ENCODE assay signal across 10 mouse cellular contexts in the genomic region with DNA sequence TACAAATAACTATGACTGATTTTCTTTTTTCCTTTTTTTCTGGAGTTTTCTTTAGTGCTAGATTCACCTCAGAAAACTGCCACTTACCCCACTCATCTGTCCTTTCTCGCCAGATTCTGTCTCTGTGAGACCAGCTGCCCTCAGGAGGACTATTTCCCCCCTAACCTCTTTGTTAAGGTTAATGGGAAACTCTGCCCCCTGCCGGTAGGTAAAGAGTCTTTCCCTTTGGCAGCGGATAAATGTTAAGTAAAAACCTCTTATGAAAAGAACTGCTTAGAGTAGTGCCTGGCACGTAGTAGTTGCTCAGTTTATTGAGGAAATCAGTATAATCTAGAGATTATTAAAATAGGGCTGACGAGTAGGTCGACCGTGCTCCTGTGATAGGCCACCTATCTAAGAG. TPM values are rescaled to one million over a fixed set of nuclear protein-coding genes. Genes with fewer than 3 reads are reported as not detected.
DNase-seq lines count a peak whose midpoint lies in the region; ATAC-seq and TF ChIP-seq lines count a peak whose summit lies in the region.
"Had no signal": no experiment of that assay in that cellular context is flagged by ENCODE, and none has a peak within 500 bp of the region (broad histone marks: within the 10 kb centered on the region; RNA-seq: fewer than 3 reads in every experiment).

No protein-coding gene starts in this region.

- 0 out of 2 replicates have a peak, but pooled peaks have one; percentile 27 for TF ChIP-seq CTCF in kidney, adult 2 months (conservative IDR thresholded peaks at IDR 0.05; ENCODE audit: insufficient read depth, insufficient read length, low read depth, low read length)
- TF ChIP-seq CTCF in E14TG2a.4 (conservative IDR thresholded peaks at IDR 0.05; ENCODE audit: low read length): peak; percentile 77

- H3K9me3 ChIP-seq in E14TG2a.4 (ENCODE audit: low read length): no peaks in the 10 kb centered on the region
- no peaks in the 10 kb centered on the region for H3K9me3 ChIP-seq in embryonic facial prominence, embryonic 10.5 days
- H3K9me3 ChIP-seq: liver, embryonic 15.5 days; neural tube, embryonic 13.5 days had no signal

- H3K4me1 ChIP-seq in kidney, adult 2 months (ENCODE audit: control insufficient read depth, insufficient read depth, low read length): peaks cover 4% of the 10 kb centered on the region; the same call in 1 of the 2 replicates
- peaks cover 86% of the 10 kb centered on the region for H3K4me1 ChIP-seq in E14TG2a.4 (replicated peaks; ENCODE audit: low read depth, low read length)
- peaks cover 39% of the 10 kb centered on the region for H3K4me1 ChIP-seq in embryonic facial prominence, embryonic 10.5 days

- H3K4me3 ChIP-seq in kidney, adult 2 months (ENCODE audit: insufficient read depth, low read depth, low read length): no peak overlapping the region
- H3K4me3 ChIP-seq in E14TG2a.4 (replicated peaks; ENCODE audit: low read length): no peak overlapping the region
- no peak overlapping the region for H3K4me3 ChIP-seq in embryonic facial prominence, embryonic 10.5 days
- H3K4me3 ChIP-seq: liver, embryonic 15.5 days; neural tube, embryonic 13.5 days had no signal

- DNase-seq in kidney, adult 2 months: peak; percentile 32
- DNase-seq in kidney, postnatal 14 days: no peak
- peak; percentile 71 for DNase-seq in A20 (ENCODE audit: low read depth, low spot score)
- peak; percentile 43 for DNase-seq in embryonic facial prominence, embryonic 10.5 days (ENCODE audit: low spot score)
- DNase-seq in left cerebral cortex, postnatal 14 days (ENCODE audit: low spot score in 2 of 2): no peak

- no peak for TF ChIP-seq POLR2A in kidney, adult 2 months (IDR thresholded peaks at IDR 0.05; ENCODE audit: low read depth, low read length)

- H3K36me3 ChIP-seq in kidney, adult 2 months (ENCODE audit: control insufficient read depth, insufficient read depth, low read length): 0 out of 2 replicates have a peak, but pooled peaks cover 1% of the 10 kb centered on the region
- peaks cover 53% of the 10 kb centered on the region for H3K36me3 ChIP-seq in E14TG2a.4 (ENCODE audit: insufficient read depth, low read length)
- H3K36me3 ChIP-seq in embryonic facial prominence, embryonic 10.5 days (replicated peaks): peaks cover 64% of the 10 kb centered on the region

- intact Hi-C loops in left cerebral cortex, postnatal 14 days (cut with DNase I): no loop called here

- no peaks in the 10 kb centered on the region for H3K27me3 ChIP-seq in kidney, adult 2 months (replicated peaks; ENCODE audit: control insufficient read depth, insufficient read depth, low read length)
- no peaks in the 10 kb centered on the region for H3K27me3 ChIP-seq in E14TG2a.4 (ENCODE audit: insufficient read depth, low read length)
- no peaks in the 10 kb centered on the region for H3K27me3 ChIP-seq in embryonic facial prominence, embryonic 10.5 days (replicated peaks; ENCODE audit: low read depth, poor library complexity, severe bottlenecking)
- H3K27me3 ChIP-seq: liver, embryonic 15.5 days; neural tube, embryonic 13.5 days had no signal

- 62% methylated on average over 7 of the region's 7 CpGs for WGBS in kidney, adult 2 months
- WGBS in embryonic facial prominence, embryonic 10.5 days: 55% methylated on average over 7 of the region's 7 CpGs

- no peak for ATAC-seq in megakaryocyte progenitor cell, adult 5-6 weeks (replicated peaks; ENCODE audit: poor library complexity)
- ATAC-seq: forebrain, embryonic 16.5 days had no signal

- no peak overlapping the region for H3K27ac ChIP-seq in kidney, adult 2 months (ENCODE audit: insufficient read depth, low read depth, low read length)
- H3K27ac ChIP-seq in embryonic facial prominence, embryonic 10.5 days (replicated peaks): no peak overlapping the region
- H3K27ac ChIP-seq: liver, embryonic 15.5 days; neural tube, embryonic 13.5 days had no signal

RNA-seq across cellular contexts. Expression of a gene that starts 4.2 kb away (rescaled TPM):
- polyA plus RNA-seq in kidney, adult 2 months (2012; rRNA removed): 21.0 and 23.2 TPM in 2 replicates
- 45.2 and 53.4 TPM in 2 replicates for polyA plus RNA-seq in embryonic facial prominence, embryonic 10.5 days (2016; fragmentation: Nextera tagmentation; extraction: Ambion mirVana)
- 4.0 and 8.1 TPM in 2 replicates for total RNA-seq in megakaryocyte progenitor cell, adult 5-6 weeks (2015)
- 2.6 and 6.7 TPM in 2 replicates for total RNA-seq in megakaryocyte progenitor cell, adult 5-6 weeks (2017)
- total RNA-seq in left cerebral cortex, postnatal 14 days (2021): 10 to 100 TPM; 17.6 to 22.7 TPM

RNA-seq across cellular contexts. Expression of a gene that starts 8.0 kb away (rescaled TPM):
- 2.0 and 3.6 TPM in 2 replicates for polyA plus RNA-seq in kidney, adult 2 months (2012; rRNA removed)
- 12.9 and 13.0 TPM in 2 replicates for polyA plus RNA-seq in embryonic facial prominence, embryonic 10.5 days (2016; fragmentation: Nextera tagmentation; extraction: Ambion mirVana)
- 0.59 TPM in 1 of 2 replicates, not detected in the other for total RNA-seq in megakaryocyte progenitor cell, adult 5-6 weeks (2015)
- total RNA-seq in megakaryocyte progenitor cell, adult 5-6 weeks (2017): not detected in 2 replicates
- total RNA-seq in left cerebral cortex, postnatal 14 days (2021): 1 to 10 TPM; 5.7 to 6.6 TPM

RNA-seq across cellular contexts. Expression of a gene that starts 27.1 kb away (rescaled TPM):
- 32.2 and 34.6 TPM in 2 replicates for polyA plus RNA-seq in kidney, adult 2 months (2012; rRNA removed)
- 44.1 and 47.6 TPM in 2 replicates for polyA plus RNA-seq in embryonic facial prominence, embryonic 10.5 days (2016; fragmentation: Nextera tagmentation; extraction: Ambion mirVana)
- total RNA-seq in megakaryocyte progenitor cell, adult 5-6 weeks (2015): 31.2 and 35.2 TPM in 2 replicates
- 19.8 and 27.7 TPM in 2 replicates for total RNA-seq in megakaryocyte progenitor cell, adult 5-6 weeks (2017)
- total RNA-seq in left cerebral cortex, postnatal 14 days (2021): 10 to 100 TPM; 25.5 to 27.7 TPM

RNA-seq across cellular contexts. Expression of a gene that starts 27.1 kb away (rescaled TPM):
- polyA plus RNA-seq in kidney, adult 2 months (2012; rRNA removed): 20.7 and 23.5 TPM in 2 replicates
- 66.8 and 69.7 TPM in 2 replicates for polyA plus RNA-seq in embryonic facial prominence, embryonic 10.5 days (2016; fragmentation: Nextera tagmentation; extraction: Ambion mirVana)
- total RNA-seq in megakaryocyte progenitor cell, adult 5-6 weeks (2015): 71.4 and 76.5 TPM in 2 replicates
- 70.7 and 81.6 TPM in 2 replicates for total RNA-seq in megakaryocyte progenitor cell, adult 5-6 weeks (2017)
- 10 to 100 TPM; 72.8 to 76.7 TPM for total RNA-seq in left cerebral cortex, postnatal 14 days (2021)

RNA-seq across cellular contexts. Expression of a gene that starts 30.4 kb away (rescaled TPM):
- 0.38 and 0.45 TPM in 2 replicates for polyA plus RNA-seq in kidney, adult 2 months (2012; rRNA removed)
- polyA plus RNA-seq in embryonic facial prominence, embryonic 10.5 days (2016; fragmentation: Nextera tagmentation; extraction: Ambion mirVana): 0.11 and 0.14 TPM in 2 replicates
- total RNA-seq in megakaryocyte progenitor cell, adult 5-6 weeks (2015): not detected in 2 replicates
- not detected in 2 replicates for total RNA-seq in megakaryocyte progenitor cell, adult 5-6 weeks (2017)
- total RNA-seq in left cerebral cortex, postnatal 14 days (2021): 1 to 10 TPM; 4.6 to 7.6 TPM

Comparison
In these comparisons a context has a peak if more than half of its experiments do, and no peak if none do; other contexts are left out.
1. DNase-seq: peak in kidney, adult 2 months (single experiment), A20 (single experiment) and embryonic facial prominence, embryonic 10.5 days (single experiment); none in kidney, postnatal 14 days (single experiment) and left cerebral cortex, postnatal 14 days (0 of 2).
2. RNA of a gene that starts 8.0 kb away (total RNA-seq): 5.7 to 6.6 TPM in left cerebral cortex, postnatal 14 days; 0.59 TPM in megakaryocyte progenitor cell, adult 5-6 weeks; every median in the first group is over 4 times any median in the second.